Mouse (Mus musculus) common myeloid progenitor, adult 5-6 weeks (primary cell): ENCODE results near the gene Elmod3. TPM values are rescaled to one million over a fixed set of nuclear protein-coding genes. Genes with fewer than 3 reads are reported as not detected.
"Not testable (repeated sequence)": the region's sequence is repeated elsewhere in the genome, so short reads cannot be mapped to it uniquely, and the experiment has no call there.

Experiments used
- ATAC-seq: replicated peaks from 2 replicates; pipeline ENCODE4 v1.8.0; 2016; ENCODE audit warnings: low read depth, mild to moderate bottlenecking, moderate TSS enrichment, inconsistent platforms; ENCODE audit not compliant: poor library complexity, severe bottlenecking
- total RNA-seq: library from RNA; stranded (forward); fragments of 200-1000, 187-1606 nt; gene quantifications from 2 replicates; pipeline ENCODE4 v1.2.3, GENCODE M21; 2017

Elmod3 gene
- total RNA-seq, 1 experiment from 2014 or later = 9.3 TPM

DNA sequence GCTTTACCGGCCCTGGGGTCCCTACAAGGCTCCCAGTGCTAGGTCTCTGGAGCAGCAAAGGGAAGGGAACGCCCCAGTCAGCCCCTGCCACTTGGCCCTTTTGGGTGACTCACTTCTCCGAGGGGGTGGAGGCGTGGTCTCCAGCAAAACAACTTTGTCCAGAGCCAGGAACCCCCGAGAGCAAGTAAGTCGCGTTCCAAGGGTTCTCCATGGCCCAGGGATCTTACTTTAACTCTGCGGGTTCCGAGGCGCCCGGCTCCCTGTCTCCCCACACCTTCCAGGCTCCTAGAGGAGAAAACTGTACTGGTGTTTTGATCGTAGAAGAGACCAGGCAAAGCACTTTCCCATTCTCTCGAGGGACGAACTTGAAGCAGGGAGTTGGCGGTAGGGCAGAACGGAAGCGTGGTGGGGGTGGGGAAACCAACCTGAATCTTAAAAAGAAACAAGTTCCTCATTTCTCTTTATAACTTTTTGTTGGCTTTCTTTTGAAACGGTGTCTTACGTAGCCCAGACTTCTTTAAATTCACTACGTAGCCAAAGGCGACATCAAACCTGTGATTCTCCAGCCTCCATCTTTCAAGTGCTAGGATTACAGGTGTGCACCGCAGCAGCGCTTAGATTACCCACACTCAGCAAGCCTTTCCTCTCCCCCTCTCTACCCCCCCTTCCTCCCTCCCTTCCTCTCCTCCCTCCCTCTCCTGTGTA, 53.8 kb downstream of the Elmod3 start, which contains the start of gene Capg:
Gene Capg, plus strand, starts transcription at position 109 of the 705 bp plus-strand sequence.
- peak; percentile 84 for ATAC-seq

DNA sequence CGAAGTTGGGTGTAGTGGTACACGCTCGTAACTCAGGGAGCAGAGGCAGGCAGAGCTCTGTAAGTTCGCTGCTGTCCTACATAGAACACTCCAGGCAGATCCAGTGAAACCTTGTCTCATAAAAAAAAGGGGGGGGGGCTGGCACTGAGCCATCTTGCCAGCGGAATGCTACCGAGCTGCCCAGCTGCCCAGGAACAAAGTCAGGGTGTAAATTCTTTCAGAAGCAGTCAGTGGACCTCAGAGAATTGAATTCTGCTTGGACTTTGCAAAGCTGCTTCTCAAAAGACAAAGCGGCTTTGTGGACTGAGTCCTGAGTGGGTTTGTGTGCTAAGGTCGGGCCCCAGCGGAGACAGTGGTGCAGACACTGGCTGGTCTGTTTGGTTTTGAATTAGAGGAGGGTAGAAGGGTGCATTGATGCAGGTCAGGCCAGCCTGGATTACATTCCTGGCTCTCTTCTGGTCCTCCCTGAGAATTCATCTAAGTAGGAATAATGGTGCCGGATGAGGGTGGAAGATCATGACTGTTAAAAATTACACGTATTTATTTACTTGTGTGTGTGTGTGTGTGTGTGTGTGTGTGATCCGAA, 54.9 kb downstream of the Elmod3 start:
- no peak for ATAC-seq

- ATAC-seq = peak; percentile 86
Measured at GRCm38 (mm10) chr6:72538562-72539031, 59.6 kb downstream of the Elmod3 start.

- no peak for ATAC-seq
Measured at GRCm38 (mm10) chr6:72537998-72538500, 60.2 kb downstream of the Elmod3 start.

DNA sequence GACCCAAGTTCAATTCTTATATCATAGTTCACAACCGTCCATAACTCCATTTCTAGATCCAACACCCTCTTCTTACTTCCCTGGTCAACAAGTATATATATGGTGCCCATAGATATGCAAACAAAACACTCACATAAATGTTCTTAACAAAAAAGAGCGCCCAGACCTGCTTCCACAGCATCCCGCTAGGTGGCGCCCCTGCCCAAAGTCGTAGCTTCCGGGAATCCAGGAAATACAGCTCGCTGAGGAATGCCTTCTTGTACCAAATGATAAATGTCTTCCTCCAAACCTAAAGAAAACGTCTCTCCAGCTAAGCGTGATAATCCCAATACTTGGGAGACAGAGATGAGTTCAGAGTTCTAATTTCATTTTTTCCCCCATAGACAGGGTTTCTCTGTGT, 63.0 kb downstream of the Elmod3 start:
- ATAC-seq = peak; percentile 50

GRCm38 (mm10) chr6:72534035-72534809, 64.0 kb downstream of the Elmod3 start:
- ATAC-seq = peak; percentile 56

DNA sequence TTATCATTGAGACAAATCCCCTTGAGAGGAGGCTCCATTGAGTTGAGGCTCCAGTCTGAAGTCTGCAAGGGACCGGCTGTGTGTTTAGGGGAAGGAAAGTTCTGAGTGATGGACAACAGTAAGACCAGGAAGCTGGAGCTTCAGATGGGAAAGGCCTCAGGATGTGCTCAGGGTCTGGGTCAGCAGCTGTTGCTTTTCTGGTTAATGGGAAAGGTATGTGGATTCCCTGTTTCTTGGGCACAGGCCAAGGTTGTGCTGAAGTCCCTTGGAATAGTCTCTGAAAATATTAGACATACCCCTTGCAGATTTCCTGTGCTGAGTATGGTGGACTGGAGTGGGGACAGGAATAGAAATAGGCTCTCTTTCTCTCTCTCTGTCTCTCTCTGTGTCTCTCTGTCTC, 64.7 kb downstream of the Elmod3 start:
- not testable (repeated sequence) for ATAC-seq

GRCm38 (mm10) chr6:72532580-72532979, 65.6 kb downstream of the Elmod3 start:
- ATAC-seq = no peak

- ATAC-seq = no peak
Measured at GRCm38 (mm10) chr6:72528410-72529151, 69.6 kb downstream of the Elmod3 start.

- no peak for ATAC-seq
Measured at GRCm38 (mm10) chr6:72527070-72527469, 71.1 kb downstream of the Elmod3 start.

- ATAC-seq = 0 out of 2 replicates have a peak, but pooled peaks have one; percentile 56
Measured at GRCm38 (mm10) chr6:72524160-72524559, 74.1 kb downstream of the Elmod3 start.

GRCm38 (mm10) chr6:72523222-72523621, 75.0 kb downstream of the Elmod3 start:
- ATAC-seq = no peak

- ATAC-seq = no peak
Measured at GRCm38 (mm10) chr6:72522288-72522687, 75.9 kb downstream of the Elmod3 start.

GRCm38 (mm10) chr6:72521607-72522006, 76.6 kb downstream of the Elmod3 start, which contains the start of gene Sh2d6:
Gene Sh2d6, minus strand, starts transcription at chr6:72521707.
- no peak for ATAC-seq

- no peak for ATAC-seq
Measured at GRCm38 (mm10) chr6:72520904-72521303, 77.3 kb downstream of the Elmod3 start.

GRCm38 (mm10) chr6:72519892-72520663, 78.1 kb downstream of the Elmod3 start:
- no peak for ATAC-seq

GRCm38 (mm10) chr6:72519303-72519702, 78.9 kb downstream of the Elmod3 start:
- ATAC-seq = no peak

- no peak for ATAC-seq
Measured at GRCm38 (mm10) chr6:72518842-72519241, 79.4 kb downstream of the Elmod3 start.
